Mouse (Mus musculus) lung, postnatal 0 days (tissue): ENCODE measurements at regions not wholly inside any gene's neighbourhood (a gene's known extent, or its start where the extent isn't known, plus 50 kb on each side); places are given as distances from the start of the nearest gene placed in this dataset.

Experiments
- CTCF ChIP-seq: IDR thresholded peaks from 2 replicates; pipeline ENCODE4 v1.5.1; 2016; ENCODE audit warnings: antibody characterized with exemption, mild to moderate bottlenecking
- EP300 ChIP-seq: IDR thresholded peaks from 2 replicates; pipeline ENCODE4 v1.6.1; 2016; ENCODE audit warnings: antibody characterized with exemption, mild to moderate bottlenecking, control low read depth

DNA sequence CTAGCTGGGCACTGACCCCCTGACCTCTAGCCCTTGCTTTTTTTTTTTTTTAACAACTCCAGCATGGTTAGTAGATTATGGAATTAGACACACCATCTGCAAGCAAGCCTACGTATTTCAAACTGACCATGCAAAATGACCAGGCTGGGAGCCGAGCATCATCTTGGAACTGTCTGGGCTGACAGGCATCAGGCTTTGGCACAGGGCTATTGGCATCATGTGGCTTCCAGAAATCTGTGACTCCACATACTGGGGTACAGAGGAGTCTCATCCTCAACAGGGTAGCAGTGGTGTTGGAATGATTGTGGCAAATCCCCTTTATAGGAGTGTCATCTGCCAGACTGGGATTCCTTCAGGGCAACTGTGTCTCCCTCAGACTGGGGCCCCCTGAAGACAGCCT lies 152.7 kb upstream of the Mocs1 start:
- TF ChIP-seq CTCF = no peak
- no peak for TF ChIP-seq EP300
